Mouse (Mus musculus) c-Kit-negative CD71-positive TER-119-positive erythroid progenitor cells, embryonic 14.5 days (primary cell): ENCODE measurements around the gene Slc13a3.

Source experiments
- DNase-seq: peaks from one replicate; pipeline ENCODE4 v3.0.0-alpha.2; 2013; ENCODE audit warnings: low read depth, low spot score

Gene Slc13a3

GRCm38 (mm10) chr2:165475850-165476249, 2.8 kb upstream of the Slc13a3 start:
- DNase-seq: no peak

GRCm38 (mm10) chr2:165475412-165475811, 2.4 kb upstream of the Slc13a3 start:
- no peak for DNase-seq

- DNase-seq: no peak
Observed at GRCm38 (mm10) chr2:165471943-165472342, 1.1 kb downstream of the Slc13a3 start.

GRCm38 (mm10) chr2:165470167-165470566, 2.9 kb downstream of the Slc13a3 start:
- DNase-seq: no peak

GRCm38 (mm10) chr2:165467824-165468452, 5.1 kb downstream of the Slc13a3 start:
- no peak for DNase-seq

- DNase-seq: no peak
Observed at GRCm38 (mm10) chr2:165459663-165460062, 13.4 kb downstream of the Slc13a3 start.

GRCm38 (mm10) chr2:165458189-165458588, 14.8 kb downstream of the Slc13a3 start:
- no peak for DNase-seq

GRCm38 (mm10) chr2:165456710-165457109, 16.3 kb downstream of the Slc13a3 start:
- DNase-seq: no peak

GRCm38 (mm10) chr2:165452730-165453693, 20.0 kb downstream of the Slc13a3 start:
- no peak for DNase-seq

- DNase-seq: no peak
Observed at GRCm38 (mm10) chr2:165448475-165448874, 24.6 kb downstream of the Slc13a3 start.

GRCm38 (mm10) chr2:165444861-165445260, 28.2 kb downstream of the Slc13a3 start:
- no peak for DNase-seq

GRCm38 (mm10) chr2:165442981-165443380, 30.0 kb downstream of the Slc13a3 start:
- no peak for DNase-seq

GRCm38 (mm10) chr2:165441613-165442012, 31.4 kb downstream of the Slc13a3 start:
- no peak for DNase-seq

GRCm38 (mm10) chr2:165439613-165440012, 33.4 kb downstream of the Slc13a3 start:
- DNase-seq: no peak

GRCm38 (mm10) chr2:165438881-165439280, 34.1 kb downstream of the Slc13a3 start:
- no peak for DNase-seq

GRCm38 (mm10) chr2:165428694-165429093, 44.3 kb downstream of the Slc13a3 start:
- no peak for DNase-seq

- DNase-seq: no peak
Observed at GRCm38 (mm10) chr2:165420195-165420594, 52.8 kb downstream of the Slc13a3 start.

GRCm38 (mm10) chr2:165419670-165420111, 53.3 kb downstream of the Slc13a3 start:
- no peak for DNase-seq

GRCm38 (mm10) chr2:165418577-165418976, 54.5 kb downstream of the Slc13a3 start:
- no peak for DNase-seq

- DNase-seq: no peak
Observed at GRCm38 (mm10) chr2:165417291-165417690, 55.7 kb downstream of the Slc13a3 start.

GRCm38 (mm10) chr2:165415795-165416194, 57.2 kb downstream of the Slc13a3 start:
- no peak for DNase-seq

- DNase-seq: no peak
Observed at GRCm38 (mm10) chr2:165415141-165415721, 57.8 kb downstream of the Slc13a3 start.
